Mouse (Mus musculus) duodenum, adult 2 months (tissue): ENCODE results near the gene Zzz3. TPM values are rescaled to one million over a fixed set of nuclear protein-coding genes. Genes with fewer than 3 reads are reported as not detected.

Experiments
- polyA plus RNA-seq: library from polyadenylated mRNA; depleted of rRNA; stranded (reverse); fragments of >200 nt; gene quantifications from 2 replicates; pipeline ENCODE4 v1.2.3, GENCODE M21; 2012; ENCODE audit warnings: low replicate concordance; rRNA removed

The Zzz3 gene
- 7.2 TPM in 2 replicates for polyA plus RNA-seq

GRCm38 (mm10) chr3:152395350-152396277 is at the start of gene Zzz3:
Gene Zzz3, plus strand, starts transcription at chr3:152395473.

GRCm38 (mm10) chr3:152345732-152346632 is 49.3 kb upstream of the Zzz3 start, which contains the start of gene Usp33:
Gene Usp33, plus strand, starts transcription at chr3:152346478.

Other genes starting within 250 kb of the Zzz3 start
- gene Gipc2, start 229.2 kb upstream of the Zzz3 start, polyA plus RNA-seq, result 42.5 and 80.6 TPM in 2 replicates
- gene Dnajb4, start 185.2 kb upstream of the Zzz3 start, polyA plus RNA-seq, result 1.4 and 1.6 TPM in 2 replicates
- gene Fubp1, start 185.1 kb upstream of the Zzz3 start, polyA plus RNA-seq, result 16.7 and 50.3 TPM in 2 replicates
- gene Nexn, start 129.1 kb upstream of the Zzz3 start, polyA plus RNA-seq, result not detected in 2 replicates
- gene Miga1, start 55.1 kb upstream of the Zzz3 start, polyA plus RNA-seq, result 2.2 and 2.7 TPM in 2 replicates
- gene Usp33, start 49.0 kb upstream of the Zzz3 start, polyA plus RNA-seq, result 4.4 and 5.2 TPM in 2 replicates